Mouse (Mus musculus): ENCODE results near the gene C1qtnf9. TPM values are rescaled to one million over a fixed set of nuclear protein-coding genes. Genes with fewer than 3 reads are reported as not detected.

Gene C1qtnf9
- polyA plus RNA-seq, 1 experiment = 4.1 TPM

GRCm38 (mm10) chr14:60754656-60755055, 13.3 kb upstream of the C1qtnf9 start:
- no peaks in the 10 kb centered on the region for H3K27me3 ChIP-seq (ENCODE audit: control insufficient read depth, insufficient read depth, low read length)
- no peak overlapping the region for H3K27ac ChIP-seq (ENCODE audit: control insufficient read depth, insufficient read depth, low read length)
- no peak for TF ChIP-seq CTCF (IDR thresholded peaks at IDR 0.05; ENCODE audit: borderline replicate concordance, control insufficient read depth, extremely low read depth, insufficient read depth, low read length, poor library complexity)
- no peak for TF ChIP-seq POLR2A (IDR thresholded peaks at IDR 0.05; ENCODE audit: control insufficient read depth, extremely low read depth, insufficient read depth, low read length, poor library complexity)
- no peak for DNase-seq
- no peak overlapping the region for H3K4me3 ChIP-seq (ENCODE audit: control insufficient read depth, insufficient read depth, low read length)
- no peaks in the 10 kb centered on the region for H3K4me1 ChIP-seq (replicated peaks; ENCODE audit: control insufficient read depth, insufficient read depth, low read length)
- WGBS = 98% methylated on average over 5 of the region's 5 CpGs
- H3K36me3 ChIP-seq (ENCODE audit: control insufficient read depth, insufficient read depth, low read length) = peaks cover 92% of the 10 kb centered on the region

DNA sequence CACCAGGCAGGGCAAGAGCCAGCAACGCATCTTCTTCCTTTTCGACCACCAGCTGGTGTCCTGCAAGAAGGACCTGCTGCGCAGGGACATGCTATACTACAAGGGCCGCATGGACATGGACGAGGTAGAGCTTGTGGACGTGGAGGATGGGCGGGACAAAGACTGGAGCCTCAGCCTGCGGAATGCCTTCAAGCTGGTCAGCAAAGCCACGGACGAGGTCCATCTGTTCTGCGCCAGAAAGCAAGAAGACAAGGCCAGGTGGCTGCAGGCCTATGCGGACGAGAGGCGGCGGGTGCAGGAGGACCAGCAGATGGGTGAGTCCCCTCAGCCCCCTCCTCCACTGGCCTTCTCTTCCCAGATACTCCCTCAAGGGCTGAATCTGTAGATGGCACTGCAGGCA, 11.7 kb upstream of the C1qtnf9 start:
- Histone ChIP-seq H3K36me3 (ENCODE audit: control insufficient read depth, insufficient read depth, low read length) (peaks cover 92% of the 10 kb centered on the region), H3K4me3 (ENCODE audit: control insufficient read depth, insufficient read depth, low read length) (no peak overlapping the region), H3K4me1 (replicated peaks; ENCODE audit: control insufficient read depth, insufficient read depth, low read length) (no peaks in the 10 kb centered on the region), H3K27me3 (ENCODE audit: control insufficient read depth, insufficient read depth, low read length) (no peaks in the 10 kb centered on the region), H3K27ac (ENCODE audit: control insufficient read depth, insufficient read depth, low read length) (no peak overlapping the region)
- DNase-seq = no peak
- TF ChIP-seq CTCF (IDR thresholded peaks at IDR 0.05; ENCODE audit: borderline replicate concordance, control insufficient read depth, extremely low read depth, insufficient read depth, low read length, poor library complexity) (no peak), POLR2A (IDR thresholded peaks at IDR 0.05; ENCODE audit: control insufficient read depth, extremely low read depth, insufficient read depth, low read length, poor library complexity) (no peak)
- 98% methylated on average over 15 of the region's 15 CpGs for WGBS

DNA sequence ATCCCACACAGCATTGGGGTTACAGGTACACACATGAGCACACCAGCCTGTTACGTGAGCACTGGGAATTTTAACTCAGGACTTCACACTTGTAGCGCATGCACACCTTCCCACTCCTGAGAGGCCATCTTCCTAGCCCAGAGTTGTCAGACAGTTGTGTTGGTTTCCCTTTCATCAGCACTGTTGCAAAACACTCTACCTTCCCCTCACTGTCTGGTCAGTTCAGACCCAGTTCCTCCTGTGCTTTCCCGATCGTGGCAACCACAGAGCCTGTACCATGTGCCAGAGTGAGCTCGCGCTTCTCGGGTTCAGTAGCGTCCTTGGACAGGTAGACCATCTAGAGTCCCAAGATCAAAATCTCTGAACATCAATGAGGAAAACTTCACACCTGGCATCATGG, 10.7 kb upstream of the C1qtnf9 start:
- peaks cover 95% of the 10 kb centered on the region for H3K36me3 ChIP-seq (ENCODE audit: control insufficient read depth, insufficient read depth, low read length)
- H3K27me3 ChIP-seq (ENCODE audit: control insufficient read depth, insufficient read depth, low read length) = no peaks in the 10 kb centered on the region
- WGBS = 96% methylated on average over 8 of the region's 8 CpGs
- H3K4me3 ChIP-seq (ENCODE audit: control insufficient read depth, insufficient read depth, low read length) = no peak overlapping the region
- H3K27ac ChIP-seq (ENCODE audit: control insufficient read depth, insufficient read depth, low read length) = no peak overlapping the region
- TF ChIP-seq POLR2A (IDR thresholded peaks at IDR 0.05; ENCODE audit: control insufficient read depth, extremely low read depth, insufficient read depth, low read length, poor library complexity) = no peak
- TF ChIP-seq CTCF (IDR thresholded peaks at IDR 0.05; ENCODE audit: borderline replicate concordance, control insufficient read depth, extremely low read depth, insufficient read depth, low read length, poor library complexity) = no peak
- H3K4me1 ChIP-seq (replicated peaks; ENCODE audit: control insufficient read depth, insufficient read depth, low read length) = no peaks in the 10 kb centered on the region
- no peak for DNase-seq

DNA sequence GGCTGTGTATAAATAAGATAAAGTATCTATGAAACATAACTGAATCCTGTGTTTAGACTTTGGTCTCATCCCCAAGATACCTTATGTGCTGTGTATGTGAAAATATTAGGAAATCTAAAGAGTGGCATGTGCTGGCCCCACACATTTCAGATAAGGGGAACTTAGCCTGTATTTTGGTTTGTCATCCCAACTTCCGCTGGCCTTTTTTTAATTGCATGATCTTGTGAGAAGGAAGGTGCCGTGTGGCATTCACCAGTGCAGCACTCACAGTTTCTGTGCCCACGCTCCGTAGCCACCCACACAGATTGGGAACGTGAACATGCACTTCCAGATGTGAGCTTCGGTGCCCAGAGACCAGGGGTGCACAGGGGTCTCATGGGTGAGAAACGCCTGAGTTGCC, 10.2 kb upstream of the C1qtnf9 start:
- no peak overlapping the region for H3K27ac ChIP-seq (ENCODE audit: control insufficient read depth, insufficient read depth, low read length)
- H3K27me3 ChIP-seq (ENCODE audit: control insufficient read depth, insufficient read depth, low read length) = no peaks in the 10 kb centered on the region
- no peak overlapping the region for H3K4me3 ChIP-seq (ENCODE audit: control insufficient read depth, insufficient read depth, low read length)
- no peaks in the 10 kb centered on the region for H3K4me1 ChIP-seq (replicated peaks; ENCODE audit: control insufficient read depth, insufficient read depth, low read length)
- peaks cover 98% of the 10 kb centered on the region for H3K36me3 ChIP-seq (ENCODE audit: control insufficient read depth, insufficient read depth, low read length)
- WGBS = 98% methylated on average over 7 of the region's 7 CpGs
- DNase-seq = no peak
- TF ChIP-seq CTCF (IDR thresholded peaks at IDR 0.05; ENCODE audit: borderline replicate concordance, control insufficient read depth, extremely low read depth, insufficient read depth, low read length, poor library complexity) (no peak), POLR2A (IDR thresholded peaks at IDR 0.05; ENCODE audit: control insufficient read depth, extremely low read depth, insufficient read depth, low read length, poor library complexity) (no peak)

DNA sequence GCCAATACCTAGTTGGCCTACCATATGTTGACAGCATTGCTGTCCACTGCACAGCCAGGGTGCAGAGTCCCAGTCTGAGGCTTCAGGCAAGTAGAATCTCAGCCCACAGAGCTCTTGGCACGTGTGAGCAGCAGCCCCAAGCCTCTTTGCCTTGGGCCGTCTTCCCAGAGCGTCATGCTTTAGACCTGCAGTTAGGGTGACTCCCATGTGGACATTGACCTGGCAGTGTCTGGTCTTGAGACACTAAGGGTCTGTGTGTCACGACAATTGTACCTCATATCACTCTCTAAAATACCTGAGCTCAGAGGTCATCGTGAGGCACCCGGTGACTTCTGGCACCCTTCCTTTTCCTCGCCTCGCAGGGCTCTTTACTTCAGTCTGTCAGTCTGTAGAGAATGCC, 8.8 kb upstream of the C1qtnf9 start:
- Histone ChIP-seq H3K4me3 (ENCODE audit: control insufficient read depth, insufficient read depth, low read length) (no peak overlapping the region), H3K27me3 (ENCODE audit: control insufficient read depth, insufficient read depth, low read length) (no peaks in the 10 kb centered on the region), H3K27ac (ENCODE audit: control insufficient read depth, insufficient read depth, low read length) (no peak overlapping the region), H3K4me1 (replicated peaks; ENCODE audit: control insufficient read depth, insufficient read depth, low read length) (no peaks in the 10 kb centered on the region), H3K36me3 (ENCODE audit: control insufficient read depth, insufficient read depth, low read length) (peaks cover 98% of the 10 kb centered on the region)
- WGBS = 94% methylated on average over 8 of the region's 8 CpGs
- no peak for DNase-seq
- TF ChIP-seq CTCF (IDR thresholded peaks at IDR 0.05; ENCODE audit: borderline replicate concordance, control insufficient read depth, extremely low read depth, insufficient read depth, low read length, poor library complexity) = no peak
- TF ChIP-seq POLR2A (IDR thresholded peaks at IDR 0.05; ENCODE audit: control insufficient read depth, extremely low read depth, insufficient read depth, low read length, poor library complexity) = no peak

DNA sequence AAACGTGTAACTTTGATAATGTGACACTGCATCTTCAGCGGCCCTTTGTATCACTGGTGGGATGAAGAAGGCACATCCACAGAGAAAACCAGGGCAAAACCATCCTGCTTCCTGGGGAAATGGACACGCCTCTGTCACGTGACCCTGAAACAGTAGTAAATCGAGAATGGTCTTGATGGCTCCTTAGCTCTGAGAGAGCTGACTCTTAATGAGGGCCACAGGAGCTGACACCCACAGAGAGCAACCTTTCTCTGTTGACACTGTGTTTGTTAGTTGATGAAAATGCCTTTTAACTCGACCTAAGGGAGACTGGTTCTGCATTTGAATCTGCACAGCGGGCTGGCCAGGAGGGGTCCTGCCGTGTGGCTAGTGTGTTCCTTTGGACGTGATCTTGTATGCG, 6.1 kb upstream of the C1qtnf9 start:
- Histone ChIP-seq H3K4me1 (replicated peaks; ENCODE audit: control insufficient read depth, insufficient read depth, low read length) (no peaks in the 10 kb centered on the region), H3K27ac (ENCODE audit: control insufficient read depth, insufficient read depth, low read length) (no peak overlapping the region), H3K4me3 (ENCODE audit: control insufficient read depth, insufficient read depth, low read length) (no peak overlapping the region), H3K36me3 (ENCODE audit: control insufficient read depth, insufficient read depth, low read length) (peaks cover 71% of the 10 kb centered on the region), H3K27me3 (ENCODE audit: control insufficient read depth, insufficient read depth, low read length) (no peaks in the 10 kb centered on the region)
- no peak for TF ChIP-seq POLR2A (IDR thresholded peaks at IDR 0.05; ENCODE audit: control insufficient read depth, extremely low read depth, insufficient read depth, low read length, poor library complexity)
- no peak for TF ChIP-seq CTCF (IDR thresholded peaks at IDR 0.05; ENCODE audit: borderline replicate concordance, control insufficient read depth, extremely low read depth, insufficient read depth, low read length, poor library complexity)
- WGBS = 91% methylated on average over 10 of the region's 10 CpGs
- DNase-seq = no peak

DNA sequence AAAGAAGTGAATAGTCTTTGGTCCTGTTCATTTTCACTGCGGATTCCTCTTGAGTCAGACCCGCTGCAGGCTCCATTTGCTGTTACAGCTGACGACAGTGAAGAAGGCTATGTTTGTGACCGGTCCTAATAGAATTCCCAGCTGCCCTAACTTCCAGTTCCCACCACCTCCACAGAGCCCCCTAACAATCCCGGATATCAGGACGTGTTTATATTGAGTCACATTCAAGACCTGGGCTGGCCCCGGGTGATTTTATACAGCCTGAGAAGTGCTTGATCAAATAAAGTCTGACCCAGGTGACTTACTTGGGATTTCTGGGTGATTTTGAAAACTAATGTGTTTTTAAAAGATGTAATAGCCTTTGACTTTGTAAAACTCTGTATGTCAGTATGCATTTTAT, 5.2 kb upstream of the C1qtnf9 start:
- H3K27ac ChIP-seq (ENCODE audit: control insufficient read depth, insufficient read depth, low read length) = no peak overlapping the region

More for the DNA sequence above, 5.2 kb upstream of the C1qtnf9 start:
- Histone ChIP-seq H3K4me1 (replicated peaks; ENCODE audit: control insufficient read depth, insufficient read depth, low read length) (no peaks in the 10 kb centered on the region), H3K4me3 (ENCODE audit: control insufficient read depth, insufficient read depth, low read length) (no peak overlapping the region), H3K36me3 (ENCODE audit: control insufficient read depth, insufficient read depth, low read length) (peaks cover 61% of the 10 kb centered on the region), H3K27me3 (ENCODE audit: control insufficient read depth, insufficient read depth, low read length) (no peaks in the 10 kb centered on the region)
- DNase-seq = no peak
- TF ChIP-seq CTCF (IDR thresholded peaks at IDR 0.05; ENCODE audit: borderline replicate concordance, control insufficient read depth, extremely low read depth, insufficient read depth, low read length, poor library complexity) (no peak), POLR2A (IDR thresholded peaks at IDR 0.05; ENCODE audit: control insufficient read depth, extremely low read depth, insufficient read depth, low read length, poor library complexity) (no peak)
- 95% methylated on average over 7 of the region's 7 CpGs for WGBS
